Mouse (Mus musculus): ENCODE data around the gene Lpo.

DNA sequence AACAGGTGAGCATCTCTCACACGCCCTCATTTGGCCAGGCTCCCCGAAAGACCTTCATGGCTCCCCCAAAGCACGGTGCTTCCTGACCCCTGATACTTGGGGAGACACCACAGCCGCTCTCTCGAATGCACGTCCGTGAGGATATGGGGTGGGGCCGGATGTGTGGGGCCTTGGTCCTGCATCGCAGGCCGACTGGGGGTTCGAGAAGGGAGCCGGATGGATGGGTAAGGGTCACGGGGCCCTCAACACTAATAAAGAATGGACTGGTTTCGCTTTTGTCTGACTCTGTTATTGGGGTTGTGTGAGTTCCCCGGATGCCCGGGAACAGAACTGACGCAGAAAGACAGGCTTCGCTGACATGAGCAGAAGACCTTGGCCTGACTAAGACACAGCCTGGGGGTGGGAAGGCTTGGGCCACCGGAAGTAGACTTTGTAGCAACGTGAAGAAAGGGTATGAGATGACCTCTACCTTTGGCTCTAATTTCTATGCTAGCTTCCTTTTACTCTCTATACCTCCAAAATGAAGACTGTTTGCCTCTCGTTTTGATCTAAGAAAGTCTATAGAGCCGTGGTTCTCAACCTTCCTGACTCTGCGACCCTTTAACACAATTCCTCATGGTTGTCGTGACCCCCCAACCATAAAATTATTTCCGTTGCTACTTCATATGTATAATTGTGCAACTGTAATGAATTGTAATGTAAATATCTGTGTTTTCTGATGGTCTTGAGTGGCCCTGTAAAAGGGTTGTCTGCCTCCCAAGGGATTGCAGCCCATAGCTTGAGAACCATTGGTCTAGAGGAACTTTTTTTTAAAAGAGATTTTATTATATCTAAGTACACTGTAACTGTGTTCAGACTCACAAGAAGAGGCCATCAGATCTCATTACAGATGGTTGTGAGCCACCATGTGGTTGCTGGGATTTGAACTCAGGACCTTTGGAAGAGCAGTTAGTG lies 70.8 kb downstream of the Lpo start:
- no peak for TF ChIP-seq CTCF (IDR thresholded peaks at IDR 0.05; ENCODE audit: low read depth, low read length)
- no peak for TF ChIP-seq POLR2A (IDR thresholded peaks at IDR 0.05; ENCODE audit: extremely low read depth, insufficient read depth, low read length)
